Mouse (Mus musculus) midbrain, embryonic 11.5 days (tissue): ENCODE measurements around the gene Sh3rf1. TPM values are rescaled to one million over a fixed set of nuclear protein-coding genes. Genes with fewer than 3 reads are reported as not detected.

ENCODE experiments used
- ATAC-seq: fragments of 200-750 bp; cut with Nextera tagmentation; 2 replicates; pipeline ENCODE4 v1.8.0; 2017; ENCODE audit warnings: moderate TSS enrichment, moderate library complexity; ENCODE audit not compliant: low FRiP score
- DNase-seq: peaks from one replicate; pipeline ENCODE4 v3.0.0; 2015; ENCODE audit warnings: low spot score; ENCODE audit errors: missing footprints
- H3K27ac ChIP-seq: fragments of 300-500 bp; sonication (generic); 2 replicates; pipeline ENCODE4 v1.5.1; 2014; ENCODE audit warnings: low read depth, low read length
- H3K27me3 ChIP-seq: fragments of 300-500 bp; sonication (generic); 2 replicates; pipeline ENCODE4 v1.6.1; 2014; ENCODE audit warnings: mild to moderate bottlenecking, low read length, moderate library complexity, mixed read lengths; ENCODE audit not compliant: control insufficient read depth, insufficient read depth
- H3K36me3 ChIP-seq: fragments of 300-500 bp; sonication (generic); 2 replicates; pipeline ENCODE4 v1.6.1; 2014; ENCODE audit warnings: mild to moderate bottlenecking, low read length, moderate library complexity, mixed read lengths; ENCODE audit not compliant: control insufficient read depth, insufficient read depth
- H3K4me1 ChIP-seq: fragments of 300-500 bp; sonication (generic); 2 replicates; pipeline ENCODE4 v1.6.1; 2014; ENCODE audit warnings: low read length; ENCODE audit not compliant: control insufficient read depth, insufficient read depth
- H3K4me2 ChIP-seq: fragments of 300-500 bp; sonication (generic); 2 replicates; pipeline ENCODE4 v1.6.1; 2014; ENCODE audit warnings: mild to moderate bottlenecking, moderate library complexity
- H3K4me3 ChIP-seq: fragments of 300-500 bp; sonication (generic); 2 replicates; pipeline ENCODE4 v1.5.1; 2014; ENCODE audit warnings: low read depth, low read length
- H3K9ac ChIP-seq: fragments of 300-500 bp; sonication (generic); 2 replicates; pipeline ENCODE4 v1.6.1; 2014; ENCODE audit warnings: low read length
- H3K9me3 ChIP-seq: fragments of 300-500 bp; sonication (generic); 2 replicates; pipeline ENCODE4 v1.6.1; 2016; ENCODE audit warnings: low read length; ENCODE audit not compliant: control insufficient read depth
- WGBS: fragments of 180-500 bp; shearing (Covaris S2); extraction: QIAGEN DNeasy Blood & Tissue Kit; methylation state at CpG from one replicate; pipeline ENCODE4 v1.1.7; 2014; 5-methylcytosine and 5-hydroxymethylcytosine counted together
- polyA plus RNA-seq: library from polyadenylated mRNA; unstranded; fragments of >200 nt; fragmentation: Nextera tagmentation; extraction: Ambion mirVana; gene quantifications from 2 replicates; pipeline ENCODE4 v1.2.1, GENCODE M21; 2014

Sh3rf1 gene
- polyA plus RNA-seq, 1 experiment from 2014 or later = 18.5 TPM

DNA sequence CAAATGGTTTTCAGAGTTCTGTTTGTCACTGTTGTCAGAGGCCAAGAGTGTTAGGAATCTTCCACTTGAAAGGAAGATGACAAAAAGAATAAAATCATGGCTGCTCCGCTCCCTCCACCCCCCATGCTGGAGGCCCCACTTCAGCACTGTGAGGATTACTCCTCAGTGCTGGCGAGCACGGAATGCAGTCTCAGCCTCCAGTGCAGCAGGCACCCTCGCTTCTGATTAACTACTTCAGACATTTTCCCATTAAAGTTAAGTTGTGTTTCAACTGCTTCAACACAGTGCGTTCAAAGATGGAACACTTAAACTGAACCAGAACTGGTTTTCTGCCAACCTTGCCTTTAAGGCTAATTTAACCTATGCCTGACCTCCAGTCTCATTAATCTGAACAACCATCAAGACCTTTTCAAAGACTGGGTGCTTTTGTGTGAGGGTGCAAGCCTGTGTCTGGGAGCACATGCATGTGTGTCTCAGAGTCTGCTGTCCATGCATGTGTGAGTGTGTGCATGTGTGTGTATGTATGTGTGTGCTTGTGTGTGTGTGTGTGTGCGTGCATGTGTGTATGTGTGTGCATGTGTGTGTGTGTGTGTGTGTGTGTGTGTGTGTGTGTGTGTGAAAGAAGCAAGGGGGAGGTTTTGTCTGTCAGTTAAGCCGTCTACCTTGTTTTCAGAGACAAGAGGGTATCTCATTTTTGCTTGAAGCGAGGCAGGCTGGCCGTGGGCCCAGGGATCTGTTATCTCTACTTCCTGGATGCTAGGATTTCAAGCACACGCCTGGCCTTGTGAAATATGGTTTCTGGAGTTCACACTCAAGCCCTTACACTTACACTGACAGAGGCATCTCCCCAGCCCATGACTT lies 51.2 kb downstream of the Sh3rf1 start:
- Histone ChIP-seq H3K36me3 (no peaks in the 10 kb centered on the region), H3K27me3 (no peaks in the 10 kb centered on the region), H3K27ac (peak overlapping the region; percentile 35; the same call in 1 of the 2 replicates), H3K9ac (no peak overlapping the region), H3K4me1 (peaks cover 22% of the 10 kb centered on the region), H3K4me3 (no peak overlapping the region), H3K9me3 (no peaks in the 10 kb centered on the region), H3K4me2 (no peak overlapping the region)
- ATAC-seq = peak; percentile 51; the same call in 1 of the 2 replicates
- WGBS = 41% methylated on average over 10 of the region's 10 CpGs
- DNase-seq = no peak

DNA sequence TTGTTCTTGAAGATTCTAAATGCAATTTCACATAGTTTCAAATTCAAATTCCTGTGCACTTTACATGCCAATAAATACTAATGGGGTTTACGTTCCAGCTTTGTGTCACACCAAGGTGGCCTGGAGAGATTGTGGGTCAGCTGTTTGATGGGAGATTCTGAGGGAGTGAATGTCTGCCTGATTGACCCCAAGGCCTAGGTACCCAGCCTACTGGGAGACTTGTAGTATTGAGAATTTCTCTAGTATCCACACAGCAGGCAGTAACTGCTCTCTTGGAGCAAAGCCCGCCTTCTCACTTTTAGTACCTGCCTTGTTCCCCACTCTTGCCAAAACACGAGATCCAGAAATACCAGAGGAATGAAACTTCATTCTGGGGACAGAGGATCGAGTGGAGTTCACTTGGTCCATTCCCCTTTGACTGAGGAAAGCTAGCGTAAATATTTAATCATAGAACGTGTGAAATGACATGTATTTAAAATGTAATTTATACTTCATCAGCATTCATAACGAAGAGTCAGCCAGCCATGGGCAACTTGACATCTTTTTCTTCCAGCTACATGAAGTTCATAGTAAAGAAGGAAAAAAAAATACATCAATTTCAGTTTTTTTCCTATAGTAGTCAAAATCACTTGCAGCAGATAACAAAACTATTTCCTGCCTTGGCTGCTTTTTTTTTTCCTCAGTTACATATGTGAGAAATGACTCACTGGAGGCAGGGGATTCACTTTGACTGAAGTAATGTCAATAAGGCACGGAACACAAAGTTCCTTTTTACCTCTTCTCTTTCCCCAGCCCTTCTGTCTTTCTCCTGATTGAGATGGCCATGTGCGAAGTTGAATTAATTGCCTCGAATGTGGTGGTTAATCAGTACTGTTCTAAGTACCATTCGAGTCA lies 52.0 kb downstream of the Sh3rf1 start:
- Histone ChIP-seq H3K4me2 (no peak overlapping the region), H3K27ac (no peak overlapping the region), H3K4me1 (peaks cover 22% of the 10 kb centered on the region), H3K9me3 (no peaks in the 10 kb centered on the region), H3K36me3 (no peaks in the 10 kb centered on the region), H3K27me3 (no peaks in the 10 kb centered on the region), H3K4me3 (no peak overlapping the region), H3K9ac (no peak overlapping the region)
- DNase-seq = no peak
- WGBS = 78% methylated on average over 11 of the region's 11 CpGs
- ATAC-seq = no peak

DNA sequence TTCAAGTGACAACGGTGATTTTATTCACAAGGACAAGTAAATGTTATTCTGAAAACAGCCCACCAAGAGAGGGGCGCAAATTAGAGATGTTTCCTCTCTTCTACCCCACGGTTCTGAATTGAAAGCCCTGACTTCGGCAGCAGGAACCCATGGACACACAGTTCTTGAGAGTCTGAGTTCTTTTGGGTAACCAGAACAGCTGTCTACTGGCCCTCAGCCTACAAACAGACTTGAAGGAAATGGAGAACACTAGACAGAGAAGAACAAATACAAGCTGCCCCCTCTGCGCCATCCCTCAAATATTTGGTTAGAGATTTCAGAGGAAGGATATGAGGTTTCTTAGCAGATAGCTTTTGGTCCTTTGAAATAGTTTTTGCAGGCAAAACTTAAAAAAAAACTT lies 52.7 kb downstream of the Sh3rf1 start:
- no peak overlapping the region for H3K27ac ChIP-seq
- no peaks in the 10 kb centered on the region for H3K9me3 ChIP-seq
- peaks cover 22% of the 10 kb centered on the region for H3K4me1 ChIP-seq
- no peaks in the 10 kb centered on the region for H3K36me3 ChIP-seq
- H3K4me2 ChIP-seq = no peak overlapping the region
- ATAC-seq (no peak), DNase-seq (no peak)
- no peak overlapping the region for H3K4me3 ChIP-seq
- H3K27me3 ChIP-seq = no peaks in the 10 kb centered on the region
- H3K9ac ChIP-seq = no peak overlapping the region
- WGBS = 80% methylated on average over 5 of the region's 5 CpGs

DNA sequence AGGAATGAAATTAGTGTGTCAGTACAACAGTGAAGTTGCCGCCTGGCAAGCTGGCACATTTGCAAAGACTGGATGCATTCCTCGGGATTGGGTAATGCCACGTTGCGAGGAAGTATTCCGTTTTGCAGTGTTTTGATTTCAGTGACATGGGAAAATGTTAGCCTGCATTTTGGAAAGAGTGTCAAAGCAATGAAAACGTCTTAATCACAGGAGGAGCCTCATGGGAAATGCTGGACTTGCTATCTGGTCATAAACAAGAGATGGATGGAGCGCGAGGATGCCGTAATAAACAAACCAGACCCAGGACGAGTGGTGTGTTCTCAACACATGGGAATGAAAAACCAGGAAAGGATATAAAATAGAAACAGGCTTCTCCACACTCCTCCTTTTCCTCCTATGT lies 55.4 kb downstream of the Sh3rf1 start:
- 94% methylated on average over 10 of the region's 10 CpGs for WGBS

DNA sequence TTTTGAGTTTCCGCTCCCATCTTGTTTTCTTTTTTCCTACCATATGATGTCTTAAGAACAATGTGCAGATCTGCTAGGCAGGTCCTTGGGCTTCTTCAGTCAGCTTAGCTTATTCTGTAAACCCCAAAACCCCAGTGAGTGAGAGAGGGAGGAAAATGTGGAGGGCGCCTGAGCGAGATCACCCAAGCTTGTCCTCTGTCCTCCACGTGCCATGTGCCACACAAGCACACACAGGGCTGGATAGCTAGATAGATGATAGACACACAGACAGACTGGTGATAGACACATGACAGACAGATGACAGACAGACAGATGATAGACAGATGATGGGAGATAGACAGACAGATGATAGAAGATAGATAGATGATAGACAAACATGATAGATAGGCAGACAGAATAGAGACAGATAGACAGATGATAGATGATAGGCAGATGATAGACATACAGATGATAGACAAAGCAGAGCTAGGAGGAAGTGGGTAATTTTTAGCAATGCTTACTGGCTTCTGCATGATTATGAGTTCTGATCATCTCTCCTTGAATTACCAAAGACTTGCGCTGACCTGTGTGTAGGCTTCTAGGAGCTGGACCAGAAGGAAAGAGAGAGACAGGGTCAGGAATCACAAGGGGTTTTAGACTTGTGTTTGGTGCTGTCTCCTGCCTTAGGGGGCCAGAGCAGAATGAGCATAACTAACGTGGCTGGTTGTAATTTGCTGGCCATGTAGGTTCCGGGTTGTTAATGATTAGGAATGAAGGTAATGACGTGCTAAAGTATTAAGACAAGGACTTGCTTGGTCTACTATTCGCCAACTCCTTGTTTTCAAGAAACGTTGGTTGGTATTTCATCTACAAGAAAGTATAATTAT lies 58.9 kb downstream of the Sh3rf1 start:
- no peak overlapping the region for H3K27ac ChIP-seq
- H3K27me3 ChIP-seq = no peaks in the 10 kb centered on the region
- no peaks in the 10 kb centered on the region for H3K36me3 ChIP-seq
- no peak overlapping the region for H3K4me3 ChIP-seq
- peak overlapping the region; percentile 6; the same call in 1 of the 2 replicates for H3K4me2 ChIP-seq
- DNase-seq (no peak), ATAC-seq (0 out of 2 replicates have a peak, but pooled peaks have one; percentile 27)
- 35% methylated on average over 10 of the region's 10 CpGs for WGBS
- H3K9me3 ChIP-seq = no peaks in the 10 kb centered on the region
- no peak overlapping the region for H3K9ac ChIP-seq
- peaks cover 22% of the 10 kb centered on the region for H3K4me1 ChIP-seq

More for the DNA sequence above, 55.4 kb downstream of the Sh3rf1 start:
- H3K4me3 ChIP-seq = no peak overlapping the region
- no peaks in the 10 kb centered on the region for H3K36me3 ChIP-seq
- H3K9ac ChIP-seq = no peak overlapping the region
- H3K27me3 ChIP-seq = no peaks in the 10 kb centered on the region
- H3K9me3 ChIP-seq = no peaks in the 10 kb centered on the region
- no peak overlapping the region for H3K4me2 ChIP-seq
- H3K4me1 ChIP-seq = peaks cover 39% of the 10 kb centered on the region
- ATAC-seq (no peak), DNase-seq (no peak)
- no peak overlapping the region for H3K27ac ChIP-seq

DNA sequence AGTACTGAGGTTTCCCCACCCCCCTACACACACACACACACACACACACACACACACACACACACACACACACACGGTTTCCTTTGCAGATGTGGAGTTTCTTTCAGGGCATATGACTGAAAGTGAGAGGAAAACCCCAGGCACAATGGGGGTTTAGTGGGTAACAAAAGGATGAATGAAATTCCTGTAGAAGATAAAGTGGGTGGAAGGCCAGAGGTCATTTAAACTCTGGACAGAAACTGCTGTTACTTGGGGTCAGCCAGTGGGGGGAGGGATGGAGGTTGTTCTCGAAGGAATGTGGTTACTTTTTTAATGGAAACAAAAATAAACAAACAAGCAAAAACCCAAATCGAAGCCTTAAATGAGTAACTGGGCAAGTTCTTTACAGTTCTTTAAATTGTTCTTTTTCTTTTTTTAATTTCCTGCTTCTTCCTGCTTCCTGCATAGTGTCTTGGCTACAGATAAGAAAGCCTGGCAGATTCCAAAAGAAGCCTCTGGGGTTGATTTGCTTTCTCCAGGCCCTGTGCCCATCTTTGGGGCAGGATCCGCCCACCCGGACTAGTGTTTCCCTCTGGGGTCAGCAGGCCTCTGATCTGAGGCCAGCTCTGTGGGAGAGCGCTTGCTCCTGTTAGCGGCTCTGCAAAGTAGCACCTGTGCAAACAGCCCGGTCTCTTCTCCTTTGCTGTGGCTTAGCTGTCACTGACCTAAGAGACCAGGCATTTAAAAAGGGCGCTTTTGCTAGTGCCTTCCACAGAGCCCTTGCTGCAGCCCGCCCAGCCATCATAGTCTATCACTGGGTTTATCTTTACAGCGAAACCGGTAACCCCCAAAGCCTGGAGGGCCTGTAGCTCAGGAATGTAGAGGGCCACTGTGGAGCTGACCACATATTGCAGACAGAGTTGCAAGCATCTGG lies 59.8 kb downstream of the Sh3rf1 start:
- Histone ChIP-seq H3K36me3 (no peaks in the 10 kb centered on the region), H3K27ac (no peak overlapping the region; the same call in none of the 2 replicates), H3K4me2 (no peak overlapping the region), H3K4me1 (peaks cover 22% of the 10 kb centered on the region), H3K9me3 (no peaks in the 10 kb centered on the region), H3K27me3 (no peaks in the 10 kb centered on the region), H3K9ac (no peak overlapping the region), H3K4me3 (no peak overlapping the region)
- WGBS = 2% methylated on average over 12 of the region's 12 CpGs
- ATAC-seq (peak; percentile 64), DNase-seq (peak; percentile 89)

DNA sequence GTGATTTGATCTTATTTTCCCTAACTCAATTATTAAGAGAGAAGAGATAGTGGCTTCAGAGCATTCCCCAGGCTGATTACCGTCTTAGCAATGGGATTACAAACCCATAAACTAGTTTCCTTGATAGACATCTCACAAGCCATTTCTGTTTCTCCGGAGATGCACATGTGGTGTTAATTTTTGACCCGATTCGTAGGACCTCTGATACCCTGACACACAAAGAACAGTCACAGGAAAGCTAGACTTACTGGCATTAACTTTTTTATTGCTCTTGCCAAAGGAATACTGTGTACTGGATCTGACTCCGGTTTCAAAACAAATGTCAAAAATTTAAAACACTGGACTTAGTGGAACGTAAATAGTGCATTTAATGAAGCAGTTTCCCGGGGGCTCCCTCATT lies 62.2 kb downstream of the Sh3rf1 start:
- Histone ChIP-seq H3K36me3 (no peaks in the 10 kb centered on the region), H3K27me3 (no peaks in the 10 kb centered on the region), H3K27ac (no peak overlapping the region), H3K4me3 (no peak overlapping the region), H3K4me2 (no peak overlapping the region), H3K9ac (no peak overlapping the region), H3K4me1 (peaks cover 22% of the 10 kb centered on the region), H3K9me3 (no peaks in the 10 kb centered on the region)
- DNase-seq = no peak
- ATAC-seq = no peak
- WGBS = 76% methylated on average over 7 of the region's 7 CpGs

DNA sequence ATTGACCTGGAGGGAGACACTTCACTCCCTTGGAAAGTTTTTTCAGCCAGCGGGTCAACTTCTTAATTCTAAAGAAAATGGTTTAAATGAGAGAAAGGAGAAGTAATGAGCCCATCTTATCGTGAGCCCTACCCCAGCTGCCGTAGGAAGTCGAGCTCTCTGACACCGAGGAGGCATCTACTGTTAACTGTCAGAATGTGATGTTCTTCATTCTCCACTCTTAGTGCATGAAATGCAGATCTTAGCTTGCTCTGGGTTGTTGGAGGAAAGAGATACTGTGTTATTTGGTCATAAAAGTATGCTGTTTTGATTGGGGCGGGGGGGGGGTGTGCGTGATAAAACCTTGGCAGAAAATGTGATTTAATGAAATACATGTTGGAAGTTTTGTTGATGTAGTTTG lies 62.7 kb downstream of the Sh3rf1 start:
- DNase-seq (no peak), ATAC-seq (no peak)
- no peak overlapping the region for H3K9ac ChIP-seq
- H3K4me1 ChIP-seq = peaks cover 22% of the 10 kb centered on the region
- H3K4me3 ChIP-seq = no peak overlapping the region
- H3K27me3 ChIP-seq = no peaks in the 10 kb centered on the region
- no peak overlapping the region for H3K27ac ChIP-seq
- WGBS = 75% methylated on average over 7 of the region's 7 CpGs
- no peak overlapping the region for H3K4me2 ChIP-seq
- H3K36me3 ChIP-seq = no peaks in the 10 kb centered on the region
- no peaks in the 10 kb centered on the region for H3K9me3 ChIP-seq
